Mouse (Mus musculus): ENCODE results near the gene 1700003E16Rik. TPM values are rescaled to one million over a fixed set of nuclear protein-coding genes. Genes with fewer than 3 reads are reported as not detected.

The 1700003E16Rik gene
- polyA plus RNA-seq, 1 experiment from 2014 or later: 0.17 TPM

- Histone ChIP-seq H3K36me3 (no peaks in the 10 kb centered on the region), H3K4me3 (peak overlapping the region; percentile 39), H3K4me2 (peak overlapping the region; percentile 73), H3K4me1 (replicated peaks) (peaks cover 22% of the 10 kb centered on the region), H3K27ac (ENCODE audit: poor library complexity, severe bottlenecking) (no peak overlapping the region), H3K9me3 (replicated peaks) (no peaks in the 10 kb centered on the region), H3K9ac (peak overlapping the region; percentile 39), H3K27me3 (replicated peaks) (peaks cover 30% of the 10 kb centered on the region)
- WGBS: under 1% methylated on average over 49 of the region's 49 CpGs
- ATAC-seq (ENCODE audit: insufficient number of reproducible peaks, low FRiP score): no peak
Measured at GRCm38 (mm10) chr6:83161921-83162641, 5.9 kb downstream of the 1700003E16Rik start.

DNA sequence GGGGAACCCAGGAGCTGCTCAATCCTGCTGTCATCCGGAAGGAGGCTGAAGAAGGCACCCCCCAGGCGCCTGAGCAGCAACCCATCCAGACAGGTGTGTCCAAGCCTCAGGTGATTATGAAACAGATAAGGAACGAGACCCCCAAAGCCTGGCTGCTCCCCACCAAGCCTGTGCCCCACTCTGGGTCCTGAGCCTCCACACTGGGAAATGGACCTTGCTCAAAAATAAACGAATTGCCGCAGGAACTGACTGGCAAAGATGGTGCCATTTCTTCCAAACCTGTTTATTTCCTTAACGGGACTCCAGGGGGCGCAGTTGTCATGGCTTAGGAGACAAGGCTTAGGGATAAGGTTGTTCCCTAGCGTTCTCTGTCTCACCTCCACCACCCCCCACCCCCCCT is 6.5 kb downstream of the 1700003E16Rik start:
- no peak overlapping the region for H3K27ac ChIP-seq (ENCODE audit: poor library complexity, severe bottlenecking)
- WGBS: 1% methylated on average over 8 of the region's 8 CpGs
- H3K9me3 ChIP-seq (replicated peaks): no peaks in the 10 kb centered on the region
- H3K27me3 ChIP-seq (replicated peaks): peaks cover 30% of the 10 kb centered on the region
- ATAC-seq (ENCODE audit: insufficient number of reproducible peaks, low FRiP score): no peak
- H3K4me2 ChIP-seq: peak overlapping the region; percentile 73
- H3K9ac ChIP-seq: 0 out of 2 replicates have a peak overlapping the region, but pooled peaks have one; percentile 39
- H3K4me3 ChIP-seq: peak overlapping the region; percentile 39
- H3K4me1 ChIP-seq (replicated peaks): peaks cover 28% of the 10 kb centered on the region
- H3K36me3 ChIP-seq: no peaks in the 10 kb centered on the region

DNA sequence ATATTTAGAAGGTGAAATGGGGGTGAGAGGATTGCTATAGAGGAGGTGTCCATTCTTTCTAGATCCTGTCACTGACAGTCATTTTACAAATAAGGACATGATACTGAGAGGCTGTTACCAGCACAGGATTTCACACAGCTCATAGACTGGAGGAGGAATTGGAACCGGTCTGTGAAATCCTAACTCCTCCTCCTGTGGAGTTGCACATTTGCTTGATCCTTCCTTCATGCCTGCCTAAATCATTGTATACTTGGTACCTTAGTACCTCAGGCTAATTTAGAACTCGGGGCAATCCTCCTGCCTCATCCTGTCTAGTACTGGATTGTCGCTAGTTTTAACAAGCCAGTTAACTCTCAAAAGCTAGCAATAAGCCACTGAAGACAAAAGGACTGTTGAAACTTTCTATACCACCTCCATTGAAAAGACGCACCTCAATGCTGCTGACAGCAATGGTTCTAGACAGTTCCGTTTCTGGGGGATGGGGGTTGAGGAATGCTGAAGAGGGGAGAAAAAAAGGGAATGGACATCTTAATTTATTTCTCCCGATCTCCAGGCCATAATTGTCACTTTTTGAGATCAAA is 8.9 kb downstream of the 1700003E16Rik start:
- peak; percentile 33; the same call in 1 of the 2 replicates for ATAC-seq (ENCODE audit: insufficient number of reproducible peaks, low FRiP score)
- H3K9ac ChIP-seq: peak overlapping the region; percentile 90
- peaks cover 36% of the 10 kb centered on the region for H3K4me1 ChIP-seq (replicated peaks)
- H3K27me3 ChIP-seq (replicated peaks): peaks cover 26% of the 10 kb centered on the region
- peak overlapping the region; percentile 75; the same call in 1 of the 2 replicates for H3K27ac ChIP-seq (ENCODE audit: poor library complexity, severe bottlenecking)
- H3K36me3 ChIP-seq: no peaks in the 10 kb centered on the region
- H3K4me3 ChIP-seq: peak overlapping the region; percentile 80
- 8% methylated on average over 6 of the region's 6 CpGs for WGBS
- peak overlapping the region; percentile 90 for H3K4me2 ChIP-seq
- H3K9me3 ChIP-seq (replicated peaks): no peaks in the 10 kb centered on the region

DNA sequence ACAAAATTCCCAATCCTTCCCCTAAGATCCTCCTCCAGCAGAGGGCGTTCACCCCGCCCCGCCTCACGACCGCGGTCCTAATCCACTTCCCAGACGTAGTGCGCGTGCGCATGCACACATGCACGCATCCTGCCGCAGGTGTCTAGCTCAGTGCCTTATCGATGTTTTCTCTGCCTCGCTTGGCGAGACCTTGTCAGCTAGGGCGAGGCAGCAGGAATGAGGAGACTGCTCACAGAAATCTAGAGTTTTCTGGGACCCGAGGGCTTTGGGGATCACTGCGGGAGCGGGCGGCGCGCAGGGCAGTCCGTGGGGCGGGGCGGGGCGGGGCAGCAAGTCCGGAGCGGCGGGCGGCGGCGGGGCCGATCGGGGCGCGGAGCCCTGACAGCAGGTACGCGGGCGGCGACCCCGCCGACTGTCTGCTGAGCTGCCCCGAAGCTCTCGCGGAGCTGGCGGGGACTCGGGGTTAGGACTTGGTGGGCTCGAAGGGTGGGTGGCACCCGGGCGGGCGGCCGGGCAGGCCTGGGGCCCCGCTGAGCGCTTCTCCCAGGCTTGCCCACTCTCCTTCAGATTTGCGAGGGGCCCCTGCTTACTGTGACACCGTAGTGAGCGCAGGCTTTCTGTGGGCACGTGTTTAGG is 9.5 kb downstream of the 1700003E16Rik start, which contains the start of gene Dctn1:
Dctn1 (plus strand) TSS at position 314 of the 636 bp plus-strand sequence.
- peaks cover 36% of the 10 kb centered on the region for H3K4me1 ChIP-seq (replicated peaks)
- H3K4me3 ChIP-seq: peak within 1 kb of the TSS; percentile 80
- WGBS: under 1% methylated on average over 51 of the region's 58 CpGs

GRCm38 (mm10) chr6:83166243-83166630 is 10.0 kb downstream of the 1700003E16Rik start:
- peak; percentile 12; the same call in 1 of the 2 replicates for ATAC-seq (ENCODE audit: insufficient number of reproducible peaks, low FRiP score)
- Histone ChIP-seq H3K9me3 (replicated peaks) (no peaks in the 10 kb centered on the region), H3K4me1 (replicated peaks) (peaks cover 36% of the 10 kb centered on the region), H3K4me3 (peak overlapping the region; percentile 80), H3K36me3 (no peaks in the 10 kb centered on the region), H3K9ac (peak overlapping the region; percentile 90), H3K27ac (ENCODE audit: poor library complexity, severe bottlenecking) (no peak overlapping the region; the same call in 1 of the 2 replicates), H3K4me2 (peak overlapping the region; percentile 90), H3K27me3 (replicated peaks) (peaks cover 15% of the 10 kb centered on the region)
- WGBS: 0% methylated on average over 12 of the region's 12 CpGs

More for the DNA sequence above, 9.5 kb downstream of the 1700003E16Rik start, which contains the start of gene Dctn1:
- H3K27ac ChIP-seq (ENCODE audit: poor library complexity, severe bottlenecking): peak within 1 kb of the TSS; percentile 75
- no peaks in the 10 kb centered on the region for H3K9me3 ChIP-seq (replicated peaks)
- ATAC-seq (ENCODE audit: insufficient number of reproducible peaks, low FRiP score): peak; percentile 90
- peaks cover 20% of the 10 kb centered on the region for H3K27me3 ChIP-seq (replicated peaks)
- H3K36me3 ChIP-seq: no peaks in the 10 kb centered on the region
- peak within 1 kb of the TSS; percentile 90 for H3K9ac ChIP-seq
- peak within 1 kb of the TSS; percentile 90 for H3K4me2 ChIP-seq

DNA sequence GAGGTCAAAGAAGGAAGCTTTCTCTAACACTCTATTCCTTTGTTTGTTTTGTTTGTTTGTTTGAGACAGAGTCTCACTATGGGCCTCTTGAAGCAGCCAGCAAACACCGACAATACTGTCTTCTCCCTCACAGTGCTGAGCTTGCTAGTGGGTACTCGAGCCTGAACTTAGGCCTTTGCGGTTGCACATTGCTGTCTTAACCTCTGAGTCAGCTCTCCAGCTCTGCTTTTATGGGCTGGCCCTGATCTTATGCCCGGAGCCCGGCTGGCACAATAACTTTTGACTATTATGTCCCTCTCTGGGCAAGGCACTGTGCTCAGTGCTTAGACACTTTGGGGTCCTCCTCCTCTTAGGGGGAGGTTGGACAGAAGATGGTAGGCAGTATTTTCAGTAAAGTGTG is 13.7 kb downstream of the 1700003E16Rik start:
- WGBS: 78% methylated on average over 5 of the region's 5 CpGs
- Histone ChIP-seq H3K27me3 (replicated peaks) (no peaks in the 10 kb centered on the region), H3K4me1 (replicated peaks) (peaks cover 30% of the 10 kb centered on the region), H3K9me3 (replicated peaks) (no peaks in the 10 kb centered on the region), H3K4me2 (no peak overlapping the region), H3K27ac (ENCODE audit: poor library complexity, severe bottlenecking) (no peak overlapping the region), H3K9ac (no peak overlapping the region), H3K4me3 (no peak overlapping the region), H3K36me3 (no peaks in the 10 kb centered on the region)
- ATAC-seq (ENCODE audit: insufficient number of reproducible peaks, low FRiP score): no peak

- no peak overlapping the region for H3K27ac ChIP-seq (ENCODE audit: poor library complexity, severe bottlenecking)
- H3K4me1 ChIP-seq (replicated peaks): peaks cover 27% of the 10 kb centered on the region
- H3K4me2 ChIP-seq: no peak overlapping the region
- H3K4me3 ChIP-seq: no peak overlapping the region
- no peaks in the 10 kb centered on the region for H3K9me3 ChIP-seq (replicated peaks)
- H3K36me3 ChIP-seq: no peaks in the 10 kb centered on the region
- ATAC-seq (ENCODE audit: insufficient number of reproducible peaks, low FRiP score): no peak
- WGBS: 77% methylated on average over 5 of the region's 5 CpGs
- no peaks in the 10 kb centered on the region for H3K27me3 ChIP-seq (replicated peaks)
- H3K9ac ChIP-seq: no peak overlapping the region
Measured at GRCm38 (mm10) chr6:83171063-83171462, 14.9 kb downstream of the 1700003E16Rik start.

DNA sequence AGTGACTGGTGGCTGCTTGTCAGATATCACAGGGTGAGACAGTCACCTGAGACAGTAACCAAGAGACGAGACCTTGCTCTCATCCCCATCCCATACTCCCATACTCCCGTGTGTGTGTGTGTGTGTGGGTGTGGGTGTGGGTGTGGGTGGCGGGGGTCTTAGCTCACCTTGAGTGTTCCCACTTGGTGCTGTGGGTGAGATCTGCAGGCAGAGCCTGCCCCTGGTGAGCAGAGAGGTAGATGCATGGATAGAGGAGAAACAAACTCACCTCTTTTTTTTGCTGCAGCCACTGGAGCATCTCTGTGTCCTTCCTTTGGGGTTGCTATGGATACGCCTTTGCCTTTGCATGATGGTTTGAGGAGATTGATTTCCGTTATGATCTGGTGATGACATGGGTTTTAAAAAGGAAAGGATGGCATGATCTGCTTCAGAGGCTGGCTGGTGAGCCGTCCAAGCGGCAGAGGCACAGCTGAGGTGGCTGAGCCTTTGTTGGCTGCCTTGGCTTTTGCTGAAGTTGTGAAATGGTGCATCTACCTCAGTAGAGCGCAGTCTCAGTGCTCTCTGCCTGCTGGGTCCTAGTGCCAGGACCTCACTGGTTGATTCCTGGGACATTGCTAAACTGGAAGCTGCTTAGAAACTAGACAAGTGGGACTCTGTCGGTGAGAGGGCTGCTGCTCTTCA is 16.2 kb downstream of the 1700003E16Rik start:
- ATAC-seq (ENCODE audit: insufficient number of reproducible peaks, low FRiP score): no peak

GRCm38 (mm10) chr6:83175996-83176395 is 19.8 kb downstream of the 1700003E16Rik start:
- peaks cover 5% of the 10 kb centered on the region; the same call in 1 of the 2 replicates for H3K36me3 ChIP-seq
- no peaks in the 10 kb centered on the region for H3K9me3 ChIP-seq (replicated peaks)
- ATAC-seq (ENCODE audit: insufficient number of reproducible peaks, low FRiP score): no peak
- 87% methylated on average over 8 of the region's 8 CpGs for WGBS
- peaks cover 30% of the 10 kb centered on the region for H3K4me1 ChIP-seq (replicated peaks)
- H3K27me3 ChIP-seq (replicated peaks): no peaks in the 10 kb centered on the region
- no peak overlapping the region for H3K4me3 ChIP-seq
- H3K9ac ChIP-seq: no peak overlapping the region
- no peak overlapping the region for H3K4me2 ChIP-seq
- no peak overlapping the region for H3K27ac ChIP-seq (ENCODE audit: poor library complexity, severe bottlenecking)

More for the DNA sequence above, 16.2 kb downstream of the 1700003E16Rik start:
- no peak overlapping the region for H3K9ac ChIP-seq
- H3K4me2 ChIP-seq: no peak overlapping the region
- no peaks in the 10 kb centered on the region for H3K9me3 ChIP-seq (replicated peaks)
- 63% methylated on average over 9 of the region's 9 CpGs for WGBS
- no peaks in the 10 kb centered on the region for H3K27me3 ChIP-seq (replicated peaks)
- no peak overlapping the region for H3K4me3 ChIP-seq
- peaks cover 21% of the 10 kb centered on the region for H3K4me1 ChIP-seq (replicated peaks)
- no peak overlapping the region for H3K27ac ChIP-seq (ENCODE audit: poor library complexity, severe bottlenecking)
- peaks cover 2% of the 10 kb centered on the region; the same call in 1 of the 2 replicates for H3K36me3 ChIP-seq

- Histone ChIP-seq H3K27ac (ENCODE audit: poor library complexity, severe bottlenecking) (no peak overlapping the region), H3K4me3 (peak overlapping the region; percentile 37), H3K4me1 (replicated peaks) (peaks cover 21% of the 10 kb centered on the region), H3K9ac (peak overlapping the region; percentile 52), H3K36me3 (peaks cover 31% of the 10 kb centered on the region), H3K27me3 (replicated peaks) (no peaks in the 10 kb centered on the region), H3K4me2 (peak overlapping the region; percentile 73), H3K9me3 (replicated peaks) (no peaks in the 10 kb centered on the region)
- ATAC-seq (ENCODE audit: insufficient number of reproducible peaks, low FRiP score): peak; percentile 54
- WGBS: 21% methylated on average over 12 of the region's 12 CpGs
Measured at GRCm38 (mm10) chr6:83179390-83180117, 23.4 kb downstream of the 1700003E16Rik start.

Measured in heart, embryonic 12.5 days (tissue).